Comparison of ENCODE assay signal across 18 mouse cellular contexts in the genomic region with DNA sequence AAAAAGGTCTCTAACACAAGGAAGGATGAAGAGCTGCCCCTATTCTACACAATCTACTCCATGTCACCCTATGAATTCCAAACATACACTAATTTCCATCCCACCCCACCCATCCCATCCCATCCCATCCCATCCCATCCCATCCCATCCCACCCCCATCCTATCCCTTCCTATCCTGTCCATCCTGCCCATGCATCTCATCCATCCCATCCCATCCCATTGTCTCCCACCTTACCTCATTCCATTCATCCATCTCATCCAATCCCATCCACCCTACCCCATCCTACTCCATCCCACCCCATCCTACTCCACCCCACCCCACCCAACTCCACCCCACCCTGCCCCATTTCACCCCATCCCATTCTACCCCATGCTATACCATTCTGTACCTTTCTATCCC.
A peak's percentile ranks its signal among the peaks of the same experiment; 100 is the strongest.
DNase-seq lines count a peak whose midpoint lies in the region; ATAC-seq lines count a peak whose summit lies in the region.
"Had no signal": no experiment of that assay in that cellular context is flagged by ENCODE, and none has a peak within 500 bp of the region (broad histone marks: within the 10 kb centered on the region; RNA-seq: fewer than 3 reads in every experiment).

No protein-coding gene starts in this region.

- peak; percentile 65 for ATAC-seq in neural tube, embryonic 11.5 days (ENCODE audit: insufficient read depth, low FRiP score, low TSS enrichment)
- ATAC-seq in hindbrain, embryonic 13.5 days (ENCODE audit: low FRiP score), result peak; percentile 44; the same call in 1 of the 2 replicates
- peak; percentile 43; the same call in 1 of the 2 replicates for ATAC-seq in midbrain, embryonic 14.5 days (ENCODE audit: low FRiP score, low TSS enrichment)
- ATAC-seq in megakaryocyte, adult 5-6 weeks (ENCODE audit: poor library complexity, severe bottlenecking), result no peak
- ATAC-seq: intestine, postnatal 0 days; lung, postnatal 0 days had no signal

- H3K36me3 ChIP-seq in neural tube, embryonic 11.5 days (ENCODE audit: control insufficient read depth, insufficient read depth, low read length), result no peaks in the 10 kb centered on the region
- no peaks in the 10 kb centered on the region for H3K36me3 ChIP-seq in hindbrain, embryonic 13.5 days
- no peaks in the 10 kb centered on the region for H3K36me3 ChIP-seq in midbrain, embryonic 14.5 days (ENCODE audit: control insufficient read depth, insufficient read depth, low read length)
- H3K36me3 ChIP-seq: kidney, embryonic 15.5 days; limb, embryonic 15.5 days had no signal

- no peaks in the 10 kb centered on the region for H3K4me1 ChIP-seq in neural tube, embryonic 11.5 days (ENCODE audit: control insufficient read depth, insufficient read depth, low read length)
- no peaks in the 10 kb centered on the region for H3K4me1 ChIP-seq in hindbrain, embryonic 13.5 days (replicated peaks)
- peaks cover 8% of the 10 kb centered on the region; the same call in 1 of the 2 replicates for H3K4me1 ChIP-seq in midbrain, embryonic 14.5 days (ENCODE audit: control insufficient read depth, insufficient read depth, low read length)
- H3K4me1 ChIP-seq: kidney, embryonic 15.5 days; limb, embryonic 15.5 days had no signal

- no peak overlapping the region for H3K4me2 ChIP-seq in neural tube, embryonic 11.5 days (ENCODE audit: low read depth)
- no peak overlapping the region for H3K4me2 ChIP-seq in hindbrain, embryonic 13.5 days
- H3K4me2 ChIP-seq in midbrain, embryonic 14.5 days (ENCODE audit: low read length), result peak overlapping the region; percentile 36; the same call in 1 of the 2 replicates
- H3K4me2 ChIP-seq: kidney, embryonic 15.5 days; limb, embryonic 15.5 days had no signal

- H3K4me3 ChIP-seq in neural tube, embryonic 11.5 days (ENCODE audit: low read depth, low read length), result no peak overlapping the region
- no peak overlapping the region for H3K4me3 ChIP-seq in hindbrain, embryonic 13.5 days
- H3K4me3 ChIP-seq in midbrain, embryonic 14.5 days (replicated peaks; ENCODE audit: low read depth, low read length), result no peak overlapping the region
- H3K4me3 ChIP-seq: erythroblast, embryonic 14.5 days; kidney, embryonic 15.5 days; limb, embryonic 15.5 days had no signal

- H3K9ac ChIP-seq in neural tube, embryonic 11.5 days (ENCODE audit: low read length), result no peak overlapping the region
- H3K9ac ChIP-seq in hindbrain, embryonic 13.5 days, result no peak overlapping the region
- H3K9ac ChIP-seq in midbrain, embryonic 14.5 days (replicated peaks; ENCODE audit: low read length), result no peak overlapping the region
- H3K9ac ChIP-seq: kidney, embryonic 15.5 days; limb, embryonic 15.5 days had no signal

- no peaks in the 10 kb centered on the region for H3K27me3 ChIP-seq in neural tube, embryonic 11.5 days (ENCODE audit: control insufficient read depth, insufficient read depth, low read length)
- no peaks in the 10 kb centered on the region for H3K27me3 ChIP-seq in hindbrain, embryonic 13.5 days
- H3K27me3 ChIP-seq in midbrain, embryonic 14.5 days (ENCODE audit: control insufficient read depth, insufficient read depth, low read length), result no peaks in the 10 kb centered on the region
- H3K27me3 ChIP-seq: kidney, embryonic 15.5 days; limb, embryonic 15.5 days had no signal

- H3K27ac ChIP-seq in neural tube, embryonic 11.5 days (ENCODE audit: low read depth, low read length), result no peak overlapping the region
- peak overlapping the region; percentile 64; the same call in 1 of the 2 replicates for H3K27ac ChIP-seq in hindbrain, embryonic 13.5 days
- peak overlapping the region; percentile 66; the same call in 1 of the 2 replicates for H3K27ac ChIP-seq in midbrain, embryonic 14.5 days (replicated peaks; ENCODE audit: low read depth, low read length)
- H3K27ac ChIP-seq: kidney, embryonic 15.5 days; limb, embryonic 15.5 days had no signal

- DNase-seq in neural tube, embryonic 11.5 days (ENCODE audit: low spot score), result no peak
- no peak for DNase-seq in neural tube, embryonic 10.5 days (ENCODE audit: extremely low spot score, low spot score)
- no peak for DNase-seq in midbrain, embryonic 14.5 days
- no peak for DNase-seq in frontal cortex, postnatal 10 days (ENCODE audit: low spot score in 2 of 2)
- DNase-seq in gastrocnemius, postnatal 4 days (ENCODE audit: low spot score in 2 of 2), result no peak
- DNase-seq in cerebellum, postnatal 4 days (ENCODE audit: low spot score in 2 of 2), result no peak
- DNase-seq: B cell, adult 2 months; cerebellum, adult 2 months; gastrocnemius, postnatal 25 days; right cerebral cortex, adult 18-20 months; thymus, postnatal 25 days had no signal

- no peaks in the 10 kb centered on the region for H3K9me3 ChIP-seq in neural tube, embryonic 11.5 days (ENCODE audit: control insufficient read depth, low read length)
- no peaks in the 10 kb centered on the region for H3K9me3 ChIP-seq in hindbrain, embryonic 13.5 days
- no peaks in the 10 kb centered on the region for H3K9me3 ChIP-seq in midbrain, embryonic 14.5 days (ENCODE audit: control insufficient read depth, low read length)
- H3K9me3 ChIP-seq: kidney, embryonic 15.5 days; limb, embryonic 15.5 days had no signal
